Mouse (Mus musculus) erythroid progenitor cell, adult 5-6 weeks (primary cell): ENCODE data around the gene Rufy3. TPM values are rescaled to one million over a fixed set of nuclear protein-coding genes. Genes with fewer than 3 reads are reported as not detected.
"Not testable (repeated sequence)": the region's sequence is repeated elsewhere in the genome, so short reads cannot be mapped to it uniquely, and the experiment has no call there.

ENCODE experiments used
- ATAC-seq: replicated peaks from 2 replicates; pipeline ENCODE4 v1.8.0; 2016; ENCODE audit warnings: moderate number of reproducible peaks, mild to moderate bottlenecking, moderate TSS enrichment, inconsistent platforms; ENCODE audit not compliant: poor library complexity, low FRiP score, severe bottlenecking
- total RNA-seq, 2 experiments: library from RNA; stranded (forward) in 1 of 2; stranded (reverse) in 1 of 2; fragments of 150-400 nt in 1 of 2; fragments of 186-747, 209-891 nt in 1 of 2; gene quantifications; 2 replicates each; pipeline versions ENCODE4 v1.2.3 to v1.2.4; 2015 to 2017; ENCODE audit warnings: low replicate concordance in 2 of 2

Gene Rufy3
- 0.36 and 0.42 TPM in 2 replicates for total RNA-seq (2015; ENCODE audit: low replicate concordance)
- total RNA-seq (2017; ENCODE audit: low replicate concordance), result 4.0 and 9.3 TPM in 2 replicates

DNA sequence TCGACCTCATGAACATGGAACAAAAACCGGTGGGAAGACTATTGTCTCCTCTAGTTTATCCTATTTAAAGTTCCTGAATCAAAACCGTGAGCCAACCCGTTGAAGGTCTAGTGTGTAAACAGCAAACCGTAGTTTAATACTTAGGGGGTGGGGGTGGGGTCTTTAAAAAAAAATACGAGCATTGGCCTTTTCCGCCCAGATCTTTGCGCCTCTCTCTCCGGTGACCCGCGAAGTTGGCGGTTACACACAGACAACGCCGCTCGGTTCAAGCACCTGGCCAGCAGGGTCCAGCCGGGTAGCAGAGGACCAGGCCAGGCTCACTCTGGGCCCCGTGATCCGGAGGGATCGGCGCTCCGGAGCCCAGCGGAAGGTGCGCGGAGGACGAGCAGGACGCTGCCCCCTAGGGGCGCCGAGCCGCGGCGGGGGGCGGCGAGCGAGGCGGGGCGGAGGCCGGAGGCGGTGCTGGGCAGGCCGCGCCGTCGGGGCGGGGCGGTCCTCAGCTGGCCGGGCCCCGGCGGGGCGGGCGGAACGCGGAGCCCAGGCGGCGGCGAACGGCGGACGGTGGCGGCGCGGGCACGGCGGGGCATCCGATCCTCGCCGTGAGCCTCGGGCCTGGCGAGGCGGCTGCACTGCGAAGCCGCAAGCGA is at the start of gene Rufy3:
TSS of gene Rufy3 (plus strand) at position 540 of the 647 bp plus-strand sequence.
- ATAC-seq, result peak; percentile 88

- no peak for ATAC-seq
Observed at GRCm38 (mm10) chr5:88519232-88519631, 45.6 kb upstream of the Rufy3 start.

DNA sequence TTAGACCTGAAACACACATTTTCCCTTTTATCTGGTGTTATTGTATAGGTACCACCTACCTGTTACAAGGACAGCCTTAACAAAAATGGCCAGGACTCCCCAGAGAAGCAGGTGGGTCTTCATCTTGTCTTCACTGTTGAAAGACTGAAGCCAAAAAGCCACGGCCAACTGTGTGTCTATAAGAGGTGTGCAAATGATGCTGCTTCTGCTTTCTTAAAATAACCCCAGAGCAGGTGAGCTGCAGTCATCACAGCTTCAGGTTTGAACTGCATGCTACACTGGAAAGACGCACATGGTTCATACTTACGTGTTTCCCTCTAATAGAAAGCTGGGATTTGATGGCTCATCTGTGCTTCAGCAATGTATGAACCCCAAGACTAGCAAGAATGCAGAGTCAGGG is 37.2 kb upstream of the Rufy3 start, which contains the start of gene Jchain:
TSS of gene Jchain (minus strand) at position 235 of the 400 bp plus-strand sequence.
- ATAC-seq, result no peak

DNA sequence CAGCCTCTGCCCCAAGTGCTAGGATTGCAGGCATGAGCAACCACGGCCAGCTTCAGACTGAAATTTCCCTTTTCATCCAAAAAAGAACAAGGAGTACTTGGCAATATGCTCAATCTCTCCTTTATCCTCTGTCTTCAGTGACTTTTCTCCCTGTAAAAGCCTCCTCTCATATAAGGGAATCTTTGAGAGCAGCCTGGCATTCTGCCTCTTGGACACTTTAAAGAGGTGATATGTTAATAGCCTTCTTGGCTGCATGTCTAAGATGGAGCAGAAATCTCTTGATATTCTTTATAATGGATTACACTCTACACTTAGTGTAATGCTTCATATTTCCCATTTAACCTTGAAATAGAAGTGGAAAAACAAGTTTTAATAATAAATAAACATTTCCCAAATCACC is 33.9 kb upstream of the Rufy3 start:
- no peak for ATAC-seq

GRCm38 (mm10) chr5:88534697-88535096 is 30.1 kb upstream of the Rufy3 start:
- ATAC-seq, result no peak

DNA sequence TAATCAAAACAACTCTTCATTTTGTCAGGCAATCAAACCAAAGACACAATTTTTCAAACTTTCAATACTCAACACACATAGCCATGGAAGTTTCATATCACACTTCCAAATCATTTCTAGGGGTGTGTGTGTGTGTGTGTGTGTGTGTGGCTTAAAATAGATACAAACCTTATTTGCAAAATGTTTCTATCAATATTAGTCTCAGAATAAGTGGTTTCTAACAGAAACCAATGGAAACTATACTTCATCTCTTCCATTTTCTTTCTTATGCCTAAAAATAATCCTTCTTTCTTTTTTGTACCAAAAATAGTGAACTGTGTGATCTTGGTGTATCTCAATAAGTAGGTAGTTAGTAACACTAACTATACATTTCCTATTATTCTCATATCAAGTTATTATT is 24.0 kb upstream of the Rufy3 start:
- ATAC-seq, result no peak

DNA sequence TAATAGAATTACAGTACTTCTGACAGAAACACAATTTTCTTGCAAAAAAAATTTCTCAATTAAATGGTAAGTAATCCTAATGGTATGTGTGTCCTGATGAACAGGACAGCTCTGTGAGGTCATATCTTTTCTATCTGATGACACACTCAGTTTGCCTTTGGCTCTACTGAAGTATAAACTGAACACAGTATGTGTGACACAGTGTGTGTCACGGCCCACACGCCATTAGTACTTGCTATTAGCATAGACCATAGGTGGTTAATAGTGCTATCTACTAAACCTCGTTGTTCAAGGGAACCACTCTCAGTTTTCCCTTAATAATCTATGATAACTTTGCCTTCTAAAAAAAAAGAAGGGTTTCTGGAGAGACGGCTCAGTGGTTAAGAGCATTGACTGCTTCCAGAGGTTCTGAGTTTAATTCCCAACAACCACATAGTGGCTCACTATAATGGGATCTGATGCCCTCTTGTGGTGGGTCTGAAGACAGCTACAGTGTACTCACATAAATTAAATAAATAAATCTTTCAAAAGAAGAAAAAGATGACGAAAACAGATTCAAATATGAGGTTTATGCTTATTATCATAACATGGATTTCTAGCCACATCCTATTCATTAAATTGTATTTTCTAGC is 22.1 kb upstream of the Rufy3 start:
- no peak for ATAC-seq

GRCm38 (mm10) chr5:88544411-88544810 is 20.4 kb upstream of the Rufy3 start:
- not testable (repeated sequence) for ATAC-seq

DNA sequence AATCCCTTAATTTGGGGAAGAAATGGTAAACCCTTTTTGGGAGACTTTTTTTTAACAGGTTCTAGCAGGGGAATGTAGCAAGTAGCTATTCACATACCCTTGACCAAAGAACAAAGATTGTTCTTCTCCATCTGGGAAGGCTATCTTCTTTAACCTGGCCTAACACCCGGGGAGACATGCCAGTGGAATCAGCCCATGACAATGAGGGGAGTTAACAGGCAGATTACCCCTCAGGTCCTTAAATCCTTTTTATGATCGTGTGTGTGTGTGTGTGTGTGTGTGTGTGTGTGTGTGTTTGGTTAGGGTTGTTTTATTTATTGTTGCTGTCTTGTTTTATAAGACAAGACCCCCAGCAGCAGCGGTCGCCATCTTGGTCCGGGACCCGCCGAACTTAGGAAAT is 19.3 kb upstream of the Rufy3 start:
- ATAC-seq, result no peak

DNA sequence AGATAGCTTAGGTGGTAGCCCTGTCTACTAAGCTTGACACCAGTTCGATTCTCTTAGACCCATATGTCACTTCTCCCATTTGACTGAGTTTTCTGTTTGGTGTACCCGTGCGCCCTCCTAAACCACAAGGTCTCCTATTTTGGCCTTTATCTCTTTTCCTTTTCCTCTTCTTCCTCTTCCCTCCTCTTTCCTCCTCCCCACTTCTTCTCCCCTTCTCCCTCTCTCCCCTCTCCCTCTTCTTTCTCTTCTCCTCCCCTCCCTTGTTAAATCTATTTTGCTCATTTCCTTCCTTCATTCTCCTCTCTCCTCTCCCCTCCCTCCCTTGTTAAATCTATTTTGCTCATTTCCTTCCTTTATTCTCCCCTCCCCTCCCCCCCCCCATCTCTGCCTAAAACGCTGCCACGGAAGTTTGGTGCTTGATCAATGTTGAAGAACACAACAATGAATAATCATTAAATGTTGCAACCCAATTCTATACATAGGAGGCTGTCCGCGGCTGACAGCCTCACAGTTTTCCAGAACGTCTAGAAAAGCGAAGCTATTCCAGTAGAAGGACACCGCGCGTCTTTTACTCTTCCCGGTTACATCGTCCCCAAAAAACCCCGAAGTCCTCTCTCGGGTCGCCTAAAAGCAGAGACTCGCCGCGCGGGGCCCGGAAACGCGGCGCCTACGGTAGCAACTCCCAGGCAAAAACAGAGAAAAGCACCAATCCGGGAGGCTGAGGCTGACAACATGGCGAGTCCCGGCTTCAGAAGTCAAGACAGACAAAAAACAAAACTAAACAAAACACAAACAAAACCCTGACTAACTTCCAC is 11.4 kb upstream of the Rufy3 start:
- peak; percentile 64 for ATAC-seq

DNA sequence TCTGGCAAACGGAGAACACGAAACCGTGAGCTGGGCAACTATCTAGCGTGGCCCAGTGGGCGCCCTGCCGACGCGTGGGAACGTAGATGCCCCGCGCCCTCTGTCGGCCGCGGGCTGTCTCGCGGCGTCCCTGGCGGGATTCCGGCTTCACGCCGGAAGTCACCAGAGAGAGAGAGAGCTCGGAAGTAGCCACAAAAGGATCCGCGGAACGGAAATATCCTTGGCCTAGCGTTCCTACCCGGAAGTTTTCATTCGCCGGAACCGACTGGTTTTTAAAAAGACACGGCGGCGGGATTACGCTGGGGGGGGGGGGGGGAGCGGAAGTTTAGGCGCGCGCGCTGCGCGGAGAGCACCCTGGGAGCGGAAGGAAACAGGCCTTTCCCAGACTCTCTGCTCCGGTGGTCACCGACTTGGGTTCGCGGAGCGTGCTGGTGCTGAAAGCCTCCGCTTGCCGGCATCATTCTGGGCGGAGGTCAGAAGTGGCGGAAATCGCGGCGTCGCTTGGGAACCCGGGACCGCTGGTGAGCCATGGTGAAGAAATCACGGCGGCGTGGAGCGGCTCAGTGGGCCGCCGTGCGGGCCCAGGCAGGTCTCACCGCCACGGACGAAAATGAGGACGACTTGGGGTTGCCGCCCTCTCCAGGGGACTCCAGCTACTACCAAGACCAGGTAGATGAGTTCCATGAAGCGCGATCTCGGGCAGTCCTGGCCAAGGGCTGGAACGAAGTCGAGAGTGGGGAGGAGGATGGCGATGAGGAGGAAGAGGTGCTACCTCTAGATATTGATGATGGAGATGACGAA is 10.6 kb upstream of the Rufy3 start, which contains the start of gene Utp3:
TSS of gene Utp3 (plus strand) at position 377 of the 801 bp plus-strand sequence.
- ATAC-seq, result peak; percentile 100

- ATAC-seq, result no peak
Observed at GRCm38 (mm10) chr5:88558991-88559390, 5.8 kb upstream of the Rufy3 start.

- no peak for ATAC-seq
Observed at GRCm38 (mm10) chr5:88561080-88561814, 3.6 kb upstream of the Rufy3 start.

DNA sequence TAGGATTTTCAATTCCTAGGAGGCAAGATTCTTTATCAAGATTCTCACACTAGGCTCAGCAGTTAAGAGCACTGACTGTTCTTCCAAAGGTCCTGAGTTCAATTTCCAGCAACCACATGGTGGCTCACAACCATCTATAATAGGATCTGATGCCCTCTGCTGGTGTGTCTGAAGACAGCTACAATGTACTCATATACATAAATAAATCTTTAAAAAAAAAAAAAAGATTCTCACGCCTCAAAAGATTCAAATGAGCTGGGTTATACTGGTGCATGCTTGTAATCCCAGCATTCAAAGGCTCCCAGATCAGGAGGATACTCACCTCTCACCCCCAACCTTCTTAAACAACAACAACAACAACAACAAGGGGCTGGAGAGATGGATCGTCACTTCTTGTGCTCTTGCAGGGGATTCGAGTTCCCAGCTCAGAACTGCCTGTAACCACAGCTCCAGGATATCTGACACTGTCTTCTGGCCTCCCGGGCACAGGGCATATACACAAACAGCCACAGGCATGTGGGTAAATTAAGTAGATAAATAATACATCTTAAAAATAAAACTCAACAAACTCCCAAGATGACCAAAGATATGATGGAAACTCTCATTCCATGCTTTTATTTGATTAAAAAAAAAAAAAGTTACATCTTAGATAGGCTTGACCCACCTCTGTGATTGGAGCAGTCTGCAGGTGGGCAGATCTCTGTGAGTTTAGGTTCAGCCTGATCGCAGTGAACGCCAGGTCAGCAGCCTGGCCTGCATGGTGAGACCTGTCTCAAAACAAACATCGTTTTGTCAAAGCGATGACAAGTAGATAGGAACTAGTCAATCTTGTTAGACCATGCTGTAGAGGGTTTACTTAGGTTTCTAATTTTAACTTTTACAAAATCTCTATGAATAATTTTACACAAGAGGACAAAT is 1.7 kb upstream of the Rufy3 start:
- ATAC-seq, result no peak

GRCm38 (mm10) chr5:88565148-88566033 is 551 bp downstream of the Rufy3 start:
- ATAC-seq, result peak; percentile 52

DNA sequence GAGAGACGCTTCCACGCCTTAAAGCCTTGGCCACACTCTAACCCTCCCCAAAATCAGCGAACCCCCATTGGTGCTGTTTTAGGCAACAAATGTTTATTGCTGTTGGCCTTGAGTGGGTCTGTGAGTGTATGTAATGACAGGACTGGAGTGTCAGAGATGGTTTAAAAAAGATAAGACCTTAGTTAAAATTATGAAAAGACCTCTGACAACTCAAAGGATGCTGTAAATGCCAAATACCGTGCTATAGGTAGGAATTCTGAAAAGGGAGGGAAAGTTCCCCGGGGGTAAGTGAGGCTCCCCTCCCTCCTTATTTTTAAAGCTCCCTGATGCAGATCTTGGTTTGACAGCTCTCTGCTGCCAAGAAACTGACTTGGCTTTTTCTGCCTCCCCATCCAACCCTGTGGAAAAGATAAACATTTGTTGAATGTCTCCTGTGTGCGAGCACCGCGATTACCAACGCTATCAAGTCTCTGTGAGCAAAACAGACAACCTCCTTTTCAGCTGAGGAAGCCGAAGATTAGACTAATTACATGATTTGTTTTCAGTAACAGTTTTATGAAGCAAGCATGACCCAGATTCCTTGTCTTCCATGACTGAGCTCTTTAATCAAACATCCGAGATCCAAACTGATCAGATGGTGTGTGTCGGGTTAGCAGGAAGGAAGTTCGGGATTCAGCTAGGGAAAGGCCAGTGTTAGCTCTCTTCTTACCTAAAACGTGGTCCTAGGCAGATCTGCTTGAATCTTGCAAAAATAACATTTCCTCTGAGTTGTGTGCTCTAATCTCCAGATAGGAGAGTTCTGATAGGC is 1.4 kb downstream of the Rufy3 start:
- no peak for ATAC-seq
